Mouse (Mus musculus) retina, adult 2 months (tissue): ENCODE data around the gene Gimap4.

Experiments used
- DNase-seq: peaks from one replicate; pipeline ENCODE4 v3.0.0-alpha.2; 2012; ENCODE audit warnings: low read depth, low spot score

Gene Gimap4

DNA sequence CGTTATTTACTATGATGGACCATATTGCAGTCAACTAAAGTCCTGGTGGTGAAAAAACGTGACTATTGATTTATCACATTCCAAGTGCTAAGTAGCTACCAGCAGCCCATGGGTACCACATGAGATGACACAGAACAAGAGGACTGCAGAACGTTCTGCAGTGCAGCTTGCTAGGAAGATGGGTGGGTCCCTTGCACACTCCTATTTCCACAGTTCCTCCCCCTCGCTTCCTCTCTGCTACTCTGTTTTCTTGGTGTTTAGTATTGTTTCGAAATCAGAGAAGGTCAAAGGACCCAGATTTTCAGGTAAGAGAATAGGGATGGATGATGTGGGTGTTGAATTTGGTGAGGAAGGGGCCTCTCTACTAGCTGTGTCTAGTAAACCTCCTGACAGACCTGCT is at the start of gene Gimap4:
Gene Gimap4 (plus strand): TSS at position 231 of the 400 bp plus-strand sequence.
- DNase-seq: no peak

DNA sequence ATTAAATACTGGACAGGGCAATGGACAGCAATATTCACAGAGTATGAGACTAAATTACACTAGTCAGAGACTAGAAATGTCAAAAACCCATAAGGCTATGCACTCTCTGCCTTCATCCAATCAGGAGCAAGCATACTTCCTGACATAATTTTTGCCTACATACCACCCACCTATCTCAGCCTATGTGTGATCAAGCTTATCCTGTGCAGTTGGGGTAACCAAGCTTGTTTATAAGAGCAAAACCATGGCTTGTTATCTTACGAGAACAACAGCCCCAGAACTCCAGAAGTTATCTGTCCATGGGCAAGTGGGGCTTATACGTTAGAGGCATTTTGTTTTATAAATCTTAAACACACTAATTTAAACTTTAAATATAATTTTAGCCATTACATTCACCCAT is 49.2 kb upstream of the Gimap4 start:
- no peak for DNase-seq

DNA sequence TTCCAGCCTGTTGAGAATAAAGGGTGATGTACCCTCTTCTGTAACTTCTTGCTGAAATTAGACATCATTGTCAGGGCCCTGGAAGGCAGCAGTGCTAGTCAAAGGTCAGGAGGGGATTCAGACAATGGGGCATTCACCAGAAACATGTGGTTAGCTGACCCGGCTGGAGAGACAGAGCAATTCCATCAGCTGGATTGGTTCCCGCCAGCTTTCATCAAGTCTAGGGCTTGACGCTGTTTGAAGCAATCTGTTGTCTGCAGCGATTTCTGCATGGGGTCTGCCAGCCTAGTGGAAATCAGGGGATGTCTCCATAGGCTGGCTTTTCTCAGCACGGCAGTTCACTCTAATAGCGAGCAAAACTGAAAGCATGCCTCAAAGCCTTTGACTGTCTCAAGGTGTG is 47.8 kb upstream of the Gimap4 start:
- no peak for DNase-seq

DNA sequence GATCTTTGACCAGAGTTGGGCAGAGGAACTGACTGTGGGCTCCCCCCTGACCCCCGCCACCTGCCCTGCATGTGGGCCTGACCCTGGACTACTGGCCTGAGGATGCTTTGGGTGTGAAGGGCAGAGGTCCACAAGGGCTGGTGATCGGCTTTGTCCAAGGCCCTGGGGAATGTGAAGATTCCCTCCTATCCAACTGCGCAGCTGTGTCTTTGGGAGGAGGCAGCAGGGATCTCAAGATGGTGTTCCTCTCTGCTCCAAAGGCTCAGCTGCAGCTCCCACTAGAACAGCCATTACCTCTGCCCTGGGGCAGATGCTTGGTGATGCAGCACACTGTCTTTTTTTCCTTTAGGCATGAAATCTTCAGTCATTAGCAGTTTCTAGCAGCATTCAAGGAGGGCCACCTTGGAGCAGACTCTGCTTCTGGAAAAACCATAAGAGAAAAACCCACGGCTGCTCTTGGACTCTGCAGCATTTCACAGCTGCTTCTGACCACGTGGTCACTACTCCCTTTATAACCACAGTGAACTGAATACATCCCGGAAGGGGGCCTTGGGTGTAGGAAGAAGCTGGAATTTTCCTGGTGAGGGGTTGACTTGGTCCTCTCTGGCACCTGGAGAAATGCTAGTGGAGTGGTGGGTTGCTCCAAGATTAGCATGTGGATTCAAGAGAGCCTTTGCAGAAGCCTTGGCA is 46.4 kb upstream of the Gimap4 start:
- no peak for DNase-seq

DNA sequence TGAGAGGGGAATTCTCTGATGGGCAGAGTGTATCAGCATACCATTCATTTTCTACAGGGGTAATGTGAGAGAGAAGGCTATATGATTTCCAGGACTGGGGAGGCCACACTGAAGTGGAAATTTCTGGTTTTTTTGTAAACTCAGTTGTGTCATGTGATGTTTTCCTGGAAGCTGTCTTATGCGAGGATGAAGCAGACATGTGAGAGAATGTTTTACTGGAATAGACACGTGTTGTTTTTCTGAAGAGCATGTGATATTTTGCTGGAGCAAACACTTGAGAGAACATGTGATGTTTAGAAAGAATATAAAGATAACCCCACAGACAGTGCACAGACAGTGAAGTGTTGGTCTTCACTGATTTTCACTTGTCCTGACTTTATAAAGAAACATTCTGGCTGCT is 45.8 kb upstream of the Gimap4 start:
- no peak for DNase-seq

DNA sequence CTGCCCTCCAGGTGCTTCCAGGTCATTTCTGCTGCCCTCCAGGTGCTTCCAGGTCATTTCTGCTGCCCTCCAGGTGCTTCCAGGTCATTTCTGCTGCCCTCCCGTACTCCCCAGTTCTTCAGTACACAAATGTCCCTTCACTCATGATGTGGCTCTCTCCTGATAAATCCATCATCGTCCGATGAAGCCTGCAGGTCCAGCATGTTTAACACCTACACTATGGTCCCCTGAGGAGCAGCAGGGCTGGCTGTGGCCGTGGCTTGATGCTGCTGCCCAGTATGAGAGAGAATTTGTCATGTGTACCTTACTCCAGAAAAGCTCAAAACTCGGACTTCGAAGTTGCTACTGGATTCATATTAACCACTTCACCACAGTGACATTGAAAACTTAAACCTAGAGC is 43.0 kb upstream of the Gimap4 start:
- DNase-seq: no peak

DNA sequence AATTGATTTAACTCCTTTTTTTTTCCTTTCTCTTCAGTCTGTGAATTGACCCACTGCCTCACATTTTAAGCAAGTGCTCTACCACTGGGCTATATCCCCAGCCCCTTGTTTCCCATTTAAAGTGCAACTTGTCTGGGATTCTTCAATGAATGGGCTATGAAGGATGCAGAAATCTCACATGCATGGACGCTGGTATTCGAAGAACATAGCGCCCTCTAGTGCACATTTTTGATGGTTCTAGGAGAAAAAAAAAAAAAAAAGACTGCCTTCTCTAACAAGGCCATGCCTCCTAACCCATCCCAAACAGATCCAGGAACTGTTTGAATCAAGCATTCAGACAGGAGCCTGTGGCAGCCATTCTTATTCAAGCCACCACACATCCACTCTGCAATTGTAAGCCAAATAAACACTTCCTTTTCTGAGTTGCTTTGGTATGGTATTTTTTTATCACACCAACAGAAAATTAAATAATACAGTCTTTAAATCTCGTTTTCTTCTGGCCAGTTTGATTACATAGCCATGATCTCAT is 41.5 kb upstream of the Gimap4 start:
- peak; percentile 40 for DNase-seq

DNA sequence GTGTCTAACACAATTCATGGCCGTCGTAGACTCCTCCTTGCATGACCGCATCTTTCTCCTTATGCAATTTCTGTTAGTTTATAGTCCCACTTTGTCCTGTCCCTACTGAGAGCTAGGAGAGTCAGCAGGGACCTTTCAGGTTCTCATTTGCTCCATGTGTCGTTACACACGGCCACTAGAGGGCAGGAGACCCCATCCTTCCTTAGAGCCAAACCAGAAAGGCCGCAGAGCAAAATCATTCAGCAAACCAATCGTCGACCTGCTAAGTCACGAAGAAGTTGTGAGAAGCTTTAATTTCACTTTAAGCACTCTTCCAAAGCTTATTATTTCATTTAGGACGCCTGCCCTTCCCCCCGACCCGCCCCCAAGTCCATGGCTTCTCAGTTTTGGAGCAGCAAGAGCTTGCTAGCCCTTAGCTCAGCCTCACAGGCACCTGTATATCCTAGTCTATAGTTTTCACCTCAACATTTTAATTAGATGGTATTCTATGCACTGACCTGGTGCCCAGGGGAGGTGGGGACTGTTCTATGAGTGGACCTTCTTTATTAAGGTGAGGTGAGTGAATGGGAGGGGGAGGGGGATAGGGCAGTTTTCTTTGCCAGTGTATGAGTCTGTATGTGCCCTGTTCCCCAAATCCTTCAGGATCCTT is 38.6 kb upstream of the Gimap4 start:
- peak; percentile 37 for DNase-seq

DNA sequence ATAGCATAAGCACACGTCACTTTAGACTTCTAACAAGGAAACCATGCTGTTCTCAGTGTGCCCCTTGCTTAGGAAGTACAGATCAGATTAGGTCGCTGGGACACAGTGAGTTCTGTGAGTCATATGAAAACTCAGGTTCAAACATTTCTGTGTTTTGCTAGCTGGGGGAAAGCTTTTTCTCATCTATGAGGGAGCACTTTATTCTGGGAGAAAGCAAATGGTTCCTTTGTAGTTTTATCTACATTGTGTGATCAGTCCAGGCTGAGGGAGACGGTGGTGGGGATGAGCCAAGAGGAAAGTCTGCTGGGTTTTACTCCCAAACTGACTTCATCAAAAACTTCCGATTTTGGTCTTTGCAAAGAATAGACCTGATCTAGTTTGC is 38.0 kb upstream of the Gimap4 start:
- DNase-seq: no peak

DNA sequence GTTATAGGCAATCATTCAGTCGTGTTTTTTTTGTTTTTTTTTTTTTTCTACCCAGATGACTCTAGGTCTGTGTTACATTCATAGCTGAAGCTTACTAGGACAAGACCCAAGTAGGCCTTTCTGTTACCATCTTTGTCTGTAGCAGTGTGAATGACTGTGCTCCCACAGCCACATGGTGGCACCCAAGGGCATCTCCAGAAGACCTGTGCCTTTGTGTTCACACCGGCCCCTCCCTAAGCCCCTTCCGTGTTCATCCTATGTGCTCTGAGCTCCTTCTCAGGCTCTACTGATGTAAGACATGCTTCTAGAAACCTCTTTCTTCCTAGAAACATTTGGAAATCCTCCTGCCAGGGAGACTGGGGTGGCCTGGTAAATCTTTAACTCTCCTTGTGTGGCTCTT is 37.4 kb upstream of the Gimap4 start, which contains the start of gene Gimap8:
Gene Gimap8 (plus strand): TSS at position 240 of the 400 bp plus-strand sequence.
- no peak for DNase-seq

DNA sequence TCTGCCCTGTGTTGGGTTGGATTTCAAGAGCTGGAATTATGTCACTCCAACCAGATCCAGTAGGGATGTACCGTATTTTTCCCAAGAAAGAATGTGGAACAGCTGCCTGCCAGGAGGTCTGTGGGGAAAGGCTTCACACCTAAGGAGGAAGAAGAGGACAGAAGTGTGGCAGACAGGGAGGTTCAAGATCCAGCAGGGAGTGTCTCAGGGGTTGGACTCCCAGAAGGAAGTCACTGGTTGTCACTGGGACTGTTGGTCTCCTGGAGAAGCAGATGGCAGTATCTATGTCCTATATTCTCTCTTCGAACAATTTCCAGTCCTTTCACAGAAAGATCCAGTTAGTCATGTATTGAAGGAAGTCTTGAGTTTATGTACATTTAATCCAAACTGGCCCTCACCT is 36.7 kb upstream of the Gimap4 start:
- DNase-seq: no peak

DNA sequence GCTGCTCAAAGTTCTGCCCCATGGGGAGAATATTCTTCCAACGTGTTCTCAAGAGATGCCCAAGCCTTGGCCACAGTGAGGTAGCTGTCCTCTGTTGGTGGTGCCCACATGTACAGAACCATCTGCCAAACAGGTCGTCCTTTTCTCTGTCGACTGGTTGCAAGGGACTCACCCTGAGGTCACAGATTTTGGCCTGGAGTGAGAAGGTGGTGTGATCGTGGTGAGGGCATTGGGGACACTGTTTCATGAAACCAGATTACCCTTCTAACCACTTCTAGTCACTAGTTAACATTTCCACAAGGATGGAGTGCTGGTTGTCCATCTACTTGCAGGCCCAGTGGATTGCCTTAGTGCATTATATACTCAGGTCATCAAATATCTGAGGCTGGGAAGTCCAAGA is 35.6 kb upstream of the Gimap4 start:
- no peak for DNase-seq

DNA sequence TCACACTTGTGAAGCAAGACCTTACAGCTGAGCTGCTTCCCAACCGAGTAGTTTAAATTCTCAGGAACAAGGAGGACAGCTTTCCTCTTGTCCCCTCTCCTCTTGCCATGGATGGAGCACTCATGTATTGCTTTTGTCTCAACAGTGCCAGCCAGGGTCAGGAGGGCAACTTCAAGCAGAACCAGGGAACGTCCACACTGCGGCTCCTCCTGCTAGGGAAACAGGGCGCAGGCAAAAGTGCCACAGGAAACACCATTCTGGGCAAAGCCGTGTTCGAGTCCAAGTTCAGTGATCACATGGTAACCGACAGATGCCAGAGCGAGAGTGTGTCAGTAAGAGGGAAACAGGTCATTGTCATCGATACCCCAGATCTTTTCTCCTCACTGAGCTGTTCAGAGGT is 34.3 kb upstream of the Gimap4 start:
- DNase-seq: no peak

DNA sequence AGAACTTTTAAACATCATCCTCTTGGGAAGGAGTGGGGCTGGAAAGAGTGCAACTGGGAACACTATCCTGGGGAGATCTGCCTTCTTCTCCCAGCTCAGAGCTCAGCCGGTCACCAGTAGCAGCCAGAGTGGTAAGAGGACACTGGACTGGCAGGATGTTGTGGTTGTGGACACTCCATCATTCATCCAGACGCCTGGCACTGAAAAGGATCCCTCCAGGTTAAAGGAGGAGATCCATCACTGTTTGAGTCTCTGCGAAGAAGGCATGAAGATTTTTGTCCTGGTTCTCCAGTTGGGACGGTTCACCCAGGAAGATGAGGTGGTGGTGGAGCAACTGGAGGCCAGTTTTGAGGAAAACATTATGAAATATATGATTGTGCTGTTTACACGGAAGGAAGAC is 25.6 kb upstream of the Gimap4 start:
- DNase-seq: no peak

DNA sequence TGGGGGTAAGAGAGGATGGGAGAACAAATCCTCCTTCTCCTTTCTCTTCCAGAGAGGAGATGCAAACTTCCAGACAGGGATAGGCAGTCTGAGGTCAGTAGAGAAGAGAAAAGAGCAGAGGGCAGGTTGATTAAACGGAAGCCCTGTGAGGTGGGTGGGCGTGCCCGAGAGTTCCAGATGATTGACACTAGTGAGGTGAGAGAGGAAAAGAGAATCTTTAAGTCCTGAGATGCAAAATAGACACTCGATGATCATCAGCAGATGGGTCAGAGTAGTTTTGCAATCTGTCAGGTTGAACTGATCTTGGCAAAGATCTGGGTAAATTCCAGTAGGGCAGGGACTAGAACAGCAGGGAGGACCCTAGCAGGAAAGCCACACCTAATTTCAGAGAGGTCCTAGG is 19.6 kb upstream of the Gimap4 start:
- DNase-seq: no peak

DNA sequence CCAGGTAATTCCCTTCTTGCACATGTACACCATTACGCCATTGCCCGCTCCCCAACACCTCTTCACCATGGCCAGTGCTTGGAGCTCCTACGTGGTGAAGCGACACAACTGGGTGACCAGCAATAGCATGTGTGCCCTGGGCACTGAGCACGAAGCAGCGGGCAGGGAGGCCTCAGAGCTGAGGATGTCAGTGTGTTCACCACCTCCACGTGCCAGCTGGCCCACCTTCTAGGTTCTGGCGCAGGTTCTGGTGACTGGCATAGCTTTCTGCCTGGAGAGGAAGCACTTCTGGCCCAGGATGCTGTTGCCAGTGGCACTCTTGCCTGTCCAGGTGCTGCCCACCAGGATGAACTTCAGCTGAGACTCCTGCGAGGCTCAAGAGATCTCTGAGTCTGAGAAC is 18.9 kb upstream of the Gimap4 start:
- DNase-seq: no peak

DNA sequence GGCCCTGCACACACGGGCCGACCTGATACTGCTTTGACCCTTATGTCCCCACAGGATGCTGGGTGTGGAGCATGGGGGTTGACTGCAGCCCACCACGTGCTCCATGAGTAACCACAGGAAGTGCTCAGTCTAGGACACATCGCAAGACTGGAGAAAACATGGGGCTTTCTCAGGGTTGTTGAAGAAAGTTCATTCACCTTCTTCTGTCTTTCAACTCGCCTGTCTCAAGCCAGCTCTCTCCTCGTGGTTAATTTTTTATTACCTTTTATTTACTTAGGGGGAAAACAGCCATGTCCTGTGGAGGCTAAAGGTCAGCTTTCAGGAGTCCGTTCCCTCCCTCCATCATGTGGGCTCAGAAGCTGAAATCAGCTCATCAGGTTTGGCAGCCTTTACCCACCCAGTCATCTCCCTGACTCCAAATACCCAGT is 18.2 kb upstream of the Gimap4 start:
- no peak for DNase-seq

DNA sequence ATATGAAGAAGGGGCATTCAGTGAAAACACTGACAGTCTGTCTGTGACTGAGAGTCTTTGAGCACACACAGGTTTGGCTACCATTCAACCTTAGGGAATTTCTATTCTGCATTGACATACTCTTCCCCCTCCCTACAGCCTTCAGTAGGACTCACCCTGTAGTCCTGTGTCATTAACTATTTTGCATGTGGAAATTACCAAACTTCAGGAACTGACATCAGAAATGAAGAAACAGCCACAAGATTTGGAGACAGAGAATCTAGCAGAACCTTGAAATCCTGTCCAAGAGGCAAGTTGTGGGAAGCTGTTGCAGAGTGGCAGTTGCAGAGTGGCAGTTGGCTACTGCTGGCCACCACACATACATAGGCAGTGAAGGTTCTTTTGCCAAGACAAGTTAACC is 16.3 kb upstream of the Gimap4 start:
- DNase-seq: no peak

DNA sequence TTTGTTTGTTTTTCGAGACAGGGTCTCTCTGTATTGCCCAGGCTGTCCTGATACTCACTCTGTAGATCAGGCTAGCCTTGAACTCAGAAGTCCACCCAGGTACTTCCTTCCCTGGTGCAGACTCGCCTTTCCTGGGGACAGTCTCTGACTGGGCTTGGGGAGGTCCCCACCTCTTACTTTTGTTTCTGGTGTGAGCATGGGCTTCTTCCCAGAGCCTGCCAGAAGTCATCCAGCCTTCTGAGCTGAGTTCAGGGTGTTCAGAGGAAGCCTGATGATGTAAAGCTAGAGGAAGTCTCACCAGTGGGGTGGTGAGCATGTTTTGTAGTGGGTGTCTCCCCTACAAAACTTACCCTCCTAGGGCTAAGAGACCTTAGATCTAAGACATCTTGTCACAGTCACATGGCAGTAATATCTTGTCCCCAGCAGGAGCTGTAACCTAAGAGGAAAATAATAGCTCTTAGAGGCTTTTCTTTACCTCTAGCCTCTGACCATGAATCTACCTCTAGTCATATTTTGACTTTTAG is 14.8 kb upstream of the Gimap4 start:
- no peak for DNase-seq

DNA sequence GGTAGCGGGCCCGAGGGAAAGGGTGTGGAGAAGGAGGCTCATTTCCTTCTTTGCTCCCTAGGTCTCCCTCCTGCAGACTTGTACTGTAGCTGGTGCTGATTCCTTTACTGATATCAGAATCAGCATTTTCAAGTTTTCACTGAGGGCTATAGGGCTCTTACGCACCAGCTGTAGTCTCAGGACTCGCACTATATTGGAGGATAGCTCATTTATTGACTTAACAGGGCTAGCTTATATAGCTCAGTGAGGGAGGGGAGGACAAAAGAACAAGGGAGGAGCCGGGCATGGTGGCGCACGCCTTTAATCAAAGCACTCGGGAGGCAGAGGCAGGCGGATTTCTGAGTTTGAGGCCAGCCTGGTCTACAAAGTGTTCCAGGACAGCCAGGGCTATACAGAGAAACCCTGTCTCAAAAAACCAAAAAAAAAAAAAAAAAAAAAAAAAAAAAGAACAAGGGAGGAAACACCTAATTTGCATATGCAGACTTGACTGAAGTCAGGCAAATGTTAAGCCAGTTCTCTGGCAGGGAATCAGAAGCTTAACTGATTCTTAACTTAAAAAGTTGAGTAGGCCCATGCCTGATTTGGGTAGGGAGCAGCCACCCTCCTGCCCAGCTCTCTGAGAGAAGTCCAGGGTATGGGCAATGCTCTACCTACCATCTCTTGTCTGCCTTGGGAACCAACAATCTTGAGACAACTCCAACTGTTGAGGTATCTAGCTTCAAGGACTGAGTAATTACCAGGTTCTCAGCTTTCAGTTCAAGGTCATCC is 9.9 kb upstream of the Gimap4 start:
- DNase-seq: no peak

DNA sequence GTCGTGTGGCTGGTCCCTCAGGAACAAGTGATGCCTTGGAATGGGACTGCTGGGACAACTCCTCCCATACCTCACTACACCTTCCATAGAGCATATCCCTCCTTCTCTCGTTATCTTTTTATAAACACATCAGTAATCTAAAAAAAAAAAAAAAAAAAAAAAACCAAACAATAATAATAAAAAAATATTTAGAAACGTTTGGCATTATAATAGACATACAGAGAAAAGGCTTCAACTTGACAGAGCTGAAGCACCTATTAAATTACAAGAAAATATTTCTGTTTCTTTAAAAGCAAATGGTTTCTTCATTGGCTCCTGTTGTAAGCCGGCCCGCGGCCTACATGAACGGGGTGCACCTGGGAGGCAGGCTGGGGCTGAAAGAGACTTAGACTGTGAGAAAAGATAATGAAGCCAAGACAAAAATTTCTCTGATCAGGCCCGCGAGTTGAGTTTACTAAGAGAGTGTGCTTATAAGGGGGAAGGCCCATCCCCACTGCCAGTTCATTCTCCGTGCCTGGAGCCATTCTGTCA is 8.9 kb upstream of the Gimap4 start:
- no peak for DNase-seq
